Mouse (Mus musculus) embryo, embryonic 9.5 days (tissue): ENCODE data around the gene Sult3a2.
"Not testable (repeated sequence)": the region's sequence is repeated elsewhere in the genome, so short reads cannot be mapped to it uniquely, and the experiment has no call there.

Experiments used
- DNase-seq: peaks from one replicate; pipeline ENCODE4 v3.0.0-alpha.2; 2017; ENCODE audit errors: extremely low spot score

Sult3a2 gene

DNA sequence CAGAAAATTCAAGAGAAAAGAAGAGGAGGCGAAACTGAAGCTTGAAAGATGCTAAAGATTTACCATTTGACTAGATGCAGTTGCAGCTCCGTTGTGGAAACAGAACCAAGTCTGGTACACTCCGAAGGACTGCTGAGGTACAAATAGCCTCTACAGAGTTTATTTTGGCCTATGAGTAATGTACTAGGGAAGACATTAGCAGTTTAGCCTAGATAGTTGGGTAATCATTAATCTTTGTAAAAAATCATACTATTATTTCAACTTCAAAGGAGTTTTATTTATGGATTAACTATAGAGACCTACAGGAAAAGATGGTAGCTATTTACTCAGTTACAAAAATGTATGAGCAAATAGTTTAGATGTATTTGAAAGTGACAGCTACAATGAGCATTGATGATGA lies at the start of gene Sult3a2:
TSS of gene Sult3a2 (minus strand) at position 101 of the 400 bp plus-strand sequence.
- DNase-seq = no peak

DNA sequence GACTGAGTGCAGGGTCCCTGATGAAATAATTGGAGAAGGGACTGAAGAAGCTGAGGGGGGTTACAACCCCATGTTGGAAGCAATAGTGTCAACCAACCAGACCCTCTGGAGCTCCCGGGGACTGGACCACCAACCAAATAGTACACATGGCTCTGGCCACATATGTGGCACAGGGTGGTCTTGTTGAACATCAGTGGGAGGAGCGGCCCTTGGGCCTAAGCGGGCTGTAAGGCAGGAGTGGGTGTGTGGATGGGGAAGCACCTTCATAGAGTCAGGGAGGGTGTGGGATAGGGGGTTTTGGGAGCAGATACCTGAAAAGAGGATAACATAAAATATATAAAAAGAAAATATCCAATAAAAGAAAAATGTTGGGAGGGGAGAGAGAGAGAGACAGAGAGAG lies 34.4 kb upstream of the Sult3a2 start:
- no peak for DNase-seq

DNA sequence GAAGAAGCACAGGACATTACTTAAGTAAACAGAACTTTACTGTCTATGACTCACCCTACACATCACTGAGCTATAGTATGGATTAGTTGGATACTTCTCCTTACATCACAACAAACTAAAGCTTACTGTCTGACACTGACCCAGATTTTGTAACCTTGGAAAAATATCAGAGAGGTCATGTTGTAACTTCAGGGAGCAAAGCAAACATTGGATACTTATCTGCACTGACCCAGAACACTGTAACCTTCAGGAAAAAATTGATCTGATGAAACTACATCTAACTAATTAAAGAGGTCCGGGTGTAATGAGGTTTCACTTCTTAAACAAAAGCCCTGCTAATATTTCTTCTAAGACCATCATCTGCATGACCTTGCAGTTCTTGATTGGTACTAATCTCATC lies 30.4 kb upstream of the Sult3a2 start:
- DNase-seq = no peak

DNA sequence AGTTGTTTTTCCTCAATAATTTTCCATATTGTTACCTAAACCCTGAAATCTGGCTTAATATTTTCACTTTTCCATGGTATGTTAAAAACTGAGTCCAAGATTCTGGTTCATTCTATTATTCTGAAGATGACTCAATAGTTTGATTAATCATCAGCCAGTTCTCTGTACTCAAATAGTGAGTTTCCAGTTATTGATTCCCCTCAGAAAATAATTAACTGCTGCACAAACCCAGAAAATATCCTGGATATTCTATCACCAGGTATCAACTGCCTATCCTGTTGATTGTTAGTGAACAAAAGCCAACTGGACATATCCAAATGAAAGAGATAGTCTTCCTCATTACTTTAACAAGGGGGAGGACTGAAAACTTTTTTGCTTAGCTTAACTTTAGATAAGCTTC lies 27.8 kb upstream of the Sult3a2 start:
- DNase-seq = no peak

DNA sequence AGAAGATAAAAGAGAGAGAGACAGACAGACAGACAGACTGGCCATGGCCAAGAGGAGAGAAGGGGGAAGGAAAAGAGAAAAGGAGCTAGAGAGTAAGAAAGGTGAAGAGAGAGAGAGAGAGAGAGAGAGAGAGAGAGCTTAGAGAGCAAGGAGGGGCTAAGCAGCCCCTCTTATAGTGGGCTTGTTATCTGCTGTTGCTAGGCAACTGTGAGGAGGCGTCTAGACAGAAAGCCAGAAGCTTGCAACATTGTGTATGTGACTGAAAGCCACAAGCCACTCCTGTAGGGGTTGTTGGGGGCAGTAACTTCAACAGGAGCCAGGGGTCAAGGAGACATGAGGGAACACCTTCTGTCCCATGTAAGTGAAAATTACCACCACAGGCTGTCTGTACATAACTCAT lies 25.3 kb upstream of the Sult3a2 start:
- no peak for DNase-seq

DNA sequence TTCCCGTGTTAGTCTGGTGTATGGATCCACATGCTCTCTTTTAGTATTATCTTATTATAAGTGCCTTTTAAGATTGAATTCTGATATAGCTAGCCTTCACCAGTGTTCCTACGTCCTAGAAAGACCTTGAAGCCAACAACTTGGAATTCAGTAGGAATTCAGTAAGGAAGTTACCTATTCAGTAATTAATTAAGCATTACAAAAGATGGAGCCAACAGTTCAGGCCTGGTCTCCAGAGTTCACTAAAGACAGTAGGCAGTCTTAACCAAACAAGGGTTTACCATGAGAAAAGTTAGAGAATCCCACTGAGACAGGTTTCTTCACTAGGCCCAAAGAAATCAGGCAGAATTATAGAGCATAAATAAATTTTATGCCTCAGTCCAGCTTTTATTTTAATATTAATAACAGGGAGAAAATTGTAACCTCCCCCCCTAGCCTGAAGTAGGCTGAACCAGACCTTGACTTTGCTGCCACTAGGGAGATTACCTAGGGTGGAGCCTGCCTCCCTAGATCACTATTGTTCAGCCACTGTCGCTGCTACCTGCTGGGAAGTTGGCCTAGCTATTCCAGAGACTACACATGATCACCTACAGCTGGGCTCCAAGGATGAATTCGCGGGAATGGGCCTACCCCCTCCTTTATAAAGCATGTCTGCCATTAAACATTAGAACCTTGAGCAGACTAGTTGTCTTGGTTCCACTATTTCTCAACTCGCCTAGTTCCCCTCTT lies 10.9 kb upstream of the Sult3a2 start:
- not testable (repeated sequence) for DNase-seq

DNA sequence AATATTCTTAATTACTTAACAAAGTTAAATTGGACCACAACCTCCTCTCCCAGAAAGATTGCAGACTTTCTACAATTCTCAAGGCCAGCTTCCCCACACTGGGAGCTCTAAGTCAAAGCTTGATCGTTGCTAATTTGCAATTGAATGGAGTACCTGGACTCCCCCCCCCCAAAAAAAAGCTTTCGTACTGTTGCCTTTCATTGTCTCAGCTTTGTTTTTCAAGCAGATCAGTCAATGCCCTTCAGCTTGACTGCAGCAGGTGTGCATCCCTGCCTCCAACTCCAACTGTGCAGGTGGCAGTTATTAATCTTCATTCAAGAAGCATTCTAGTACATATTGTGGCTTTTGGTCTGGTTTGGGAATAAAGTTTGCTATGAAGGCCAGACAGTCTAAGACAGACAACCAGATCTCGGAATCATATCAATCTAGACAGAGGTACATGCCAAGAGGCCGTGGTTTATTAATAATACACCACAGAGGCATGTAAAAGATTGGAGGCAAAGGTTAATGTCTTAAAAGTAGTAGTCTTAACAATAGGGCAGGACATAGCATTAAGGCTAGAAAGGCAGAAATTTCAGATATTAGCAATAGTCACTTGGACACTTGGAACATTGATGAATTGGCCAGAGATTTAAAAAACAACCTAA lies 9.9 kb upstream of the Sult3a2 start:
- not testable (repeated sequence) for DNase-seq

DNA sequence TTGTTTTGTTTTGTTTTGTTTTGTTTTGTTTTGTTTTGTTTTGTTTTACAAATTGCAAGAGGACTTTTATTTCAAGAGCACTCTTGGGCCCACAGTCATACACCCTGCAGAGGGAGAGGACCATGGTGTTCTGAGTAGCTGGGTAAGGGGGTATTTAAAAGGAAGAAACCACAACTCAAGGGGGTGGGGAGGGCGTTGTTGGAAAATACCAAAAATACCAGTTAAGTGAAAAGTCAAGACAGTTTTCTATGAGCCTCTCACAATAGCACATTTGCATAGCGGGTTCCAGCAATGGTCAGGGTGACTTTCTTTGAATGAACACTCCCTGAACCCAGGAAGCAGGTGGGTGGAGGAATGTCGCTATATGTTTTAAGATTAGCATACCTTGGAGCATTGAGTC lies 5.7 kb upstream of the Sult3a2 start:
- DNase-seq = not testable (repeated sequence)

DNA sequence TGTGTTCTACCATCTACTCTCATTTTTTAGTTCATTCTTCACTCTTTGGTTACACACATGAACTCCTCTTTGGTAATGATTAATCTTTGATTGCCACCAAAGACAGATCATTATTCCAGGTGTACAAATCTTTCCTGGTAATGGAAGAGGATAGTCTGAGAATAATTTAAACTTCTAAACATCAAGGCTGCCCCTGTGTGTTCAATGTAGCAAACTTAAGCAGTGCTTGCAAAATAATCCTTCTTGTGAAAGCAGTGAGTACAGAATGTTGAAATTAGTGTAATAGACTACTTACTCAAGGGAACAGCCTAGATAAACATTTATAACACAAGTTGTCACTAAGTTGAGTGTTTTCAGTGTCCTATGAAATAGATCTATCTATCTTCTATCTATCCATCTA lies 1.0 kb upstream of the Sult3a2 start:
- no peak for DNase-seq

DNA sequence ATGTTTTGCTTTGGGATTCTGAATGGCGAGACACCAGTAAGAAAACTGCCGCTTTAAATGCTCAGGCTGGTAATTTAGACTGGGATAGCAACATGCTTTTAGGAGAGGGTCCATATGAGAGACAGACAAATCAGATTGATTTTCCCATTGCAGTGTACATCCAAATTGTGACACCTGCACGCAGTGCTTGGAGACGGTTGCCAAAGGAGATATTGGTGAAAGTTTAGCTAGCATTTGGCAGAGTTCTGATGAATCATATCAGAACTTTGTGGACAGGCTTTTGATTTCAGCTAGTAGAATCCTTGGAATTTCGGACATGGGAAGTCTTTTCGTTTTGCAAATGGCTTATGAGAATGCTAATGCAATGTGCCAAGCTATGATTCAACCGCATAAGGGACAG lies 51.3 kb downstream of the Sult3a2 start:
- DNase-seq = not testable (repeated sequence)

DNA sequence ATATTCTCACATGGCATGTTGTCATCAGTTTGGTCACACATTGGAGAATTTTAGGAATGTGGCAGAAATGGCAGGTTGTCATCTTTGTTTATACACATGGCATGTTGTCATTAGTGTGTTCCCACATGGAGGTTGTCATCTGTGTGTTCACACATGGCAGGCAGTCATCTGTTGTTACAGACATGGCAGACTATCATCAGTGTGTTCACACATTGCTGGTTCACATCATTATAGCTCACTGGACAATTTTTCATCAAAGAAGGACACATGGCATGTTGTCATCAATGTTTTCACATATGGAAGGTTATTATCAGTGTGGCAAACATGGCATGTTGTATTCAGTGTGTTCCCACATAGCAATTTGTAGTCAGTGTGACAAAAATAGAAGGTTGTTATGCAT lies 53.3 kb downstream of the Sult3a2 start:
- DNase-seq = no peak

DNA sequence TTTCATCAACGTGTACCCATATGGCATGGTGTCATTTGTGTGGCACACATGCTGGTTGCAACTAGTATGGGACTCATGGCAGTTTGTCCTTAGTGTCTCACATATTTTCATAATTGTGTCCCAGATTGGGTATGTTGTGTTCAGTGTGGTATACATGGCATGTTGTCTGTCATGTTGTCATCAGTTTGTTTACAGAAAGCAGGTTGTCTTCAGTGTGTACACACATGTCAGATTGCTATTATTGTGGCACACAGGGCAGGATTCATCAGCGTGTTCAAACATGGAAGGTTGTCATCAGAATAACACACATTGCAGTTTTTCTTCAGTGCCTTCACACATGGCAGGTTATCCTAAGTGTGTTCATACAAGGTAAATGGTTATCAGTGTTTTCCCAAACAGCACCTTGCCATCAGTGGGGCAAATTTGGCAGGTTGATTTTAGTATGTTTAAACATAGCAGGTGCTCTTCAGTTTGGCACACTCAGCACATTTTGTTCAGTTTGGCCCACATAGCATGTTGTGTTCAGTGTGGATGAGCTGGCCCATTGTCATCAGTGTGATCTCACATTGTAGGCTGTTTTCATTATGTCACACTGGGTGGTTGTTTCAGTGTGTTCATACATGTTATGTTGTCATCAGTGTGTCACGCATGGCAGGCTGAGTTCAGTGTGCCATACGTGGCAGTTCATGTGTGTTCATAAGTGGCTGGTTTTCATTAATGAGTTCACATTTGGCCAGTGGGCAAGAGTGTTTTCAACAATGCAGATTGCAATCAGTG lies 53.9 kb downstream of the Sult3a2 start:
- no peak for DNase-seq

DNA sequence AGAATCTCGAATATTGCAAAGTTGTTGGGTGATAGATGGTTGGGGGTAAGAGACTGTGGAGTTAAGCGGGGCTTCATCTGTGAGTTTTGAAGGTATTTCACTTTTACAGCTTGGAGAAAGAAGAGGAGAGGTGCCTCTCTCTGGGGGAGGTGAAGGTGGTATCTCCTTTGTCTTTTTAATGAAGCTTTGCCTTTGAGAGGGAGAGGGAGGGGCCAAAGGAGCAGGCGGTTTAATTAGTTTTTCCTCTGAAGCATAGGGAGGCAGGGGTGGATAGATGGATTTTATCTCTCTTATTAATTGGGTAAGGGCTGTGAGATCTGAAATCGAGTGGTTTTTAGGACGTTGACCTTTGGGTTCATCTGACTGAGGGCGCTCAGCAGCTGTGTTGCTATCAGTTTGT lies 62.7 kb downstream of the Sult3a2 start:
- no peak for DNase-seq

DNA sequence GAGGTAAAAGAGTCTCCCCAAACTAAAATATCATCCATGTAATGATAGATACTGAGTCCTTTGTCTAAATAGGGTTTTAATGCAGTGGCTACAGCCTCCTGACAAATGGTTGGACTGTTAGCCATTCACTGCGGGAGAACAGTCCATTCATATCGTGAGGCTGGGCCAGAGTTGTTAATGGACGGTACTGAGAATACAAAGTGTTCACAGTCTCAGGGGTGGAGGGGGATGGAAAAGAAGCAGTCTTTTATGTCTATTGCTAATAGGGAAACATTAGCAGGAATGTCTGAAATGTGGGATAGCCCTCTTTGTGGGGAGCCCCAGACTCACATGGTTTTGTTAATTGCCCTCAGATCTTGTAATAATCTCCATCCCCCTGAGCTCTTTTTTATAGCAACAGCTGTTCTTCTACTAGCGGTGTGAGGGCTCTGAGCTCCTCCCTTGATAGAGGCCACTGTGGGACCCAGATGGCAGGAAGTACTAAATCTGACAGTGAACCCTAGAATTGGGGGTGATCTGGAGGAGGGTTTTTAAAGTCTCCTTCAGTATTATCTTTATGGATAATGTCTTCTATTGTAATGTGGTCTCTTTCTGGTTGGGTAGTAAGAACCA lies 64.6 kb downstream of the Sult3a2 start:
- DNase-seq = no peak
